Mouse (Mus musculus) ovary, postnatal 36 days (tissue): ENCODE results near the gene Tfdp2.
"Not testable (repeated sequence)": the region's sequence is repeated elsewhere in the genome, so short reads cannot be mapped to it uniquely, and the experiment has no call there.

ENCODE experiments used
- DNase-seq: peaks from one replicate; pipeline ENCODE4 v3.0.0; 2022; ENCODE audit warnings: low spot score, mixed read lengths

Tfdp2 gene

GRCm38 (mm10) chr9:96308816-96309215 is 112.7 kb downstream of the Tfdp2 start:
- no peak for DNase-seq

GRCm38 (mm10) chr9:96312074-96312473 is 116.0 kb downstream of the Tfdp2 start:
- DNase-seq: no peak

GRCm38 (mm10) chr9:96319333-96319732 is 123.3 kb downstream of the Tfdp2 start:
- DNase-seq: no peak

GRCm38 (mm10) chr9:96320551-96320980 is 124.5 kb downstream of the Tfdp2 start:
- no peak for DNase-seq

GRCm38 (mm10) chr9:96322411-96323152 is 126.5 kb downstream of the Tfdp2 start:
- DNase-seq: no peak

GRCm38 (mm10) chr9:96324502-96324901 is 128.4 kb downstream of the Tfdp2 start:
- no peak for DNase-seq

- DNase-seq: peak; percentile 58
These were observed 130.4 kb downstream of the Tfdp2 start for GRCm38 (mm10) chr9:96326496-96326923.

- DNase-seq: no peak
These were observed 132.2 kb downstream of the Tfdp2 start for GRCm38 (mm10) chr9:96328226-96328625.

GRCm38 (mm10) chr9:96331146-96331545 is 135.1 kb downstream of the Tfdp2 start:
- DNase-seq: no peak

GRCm38 (mm10) chr9:96345750-96346149 is 149.7 kb downstream of the Tfdp2 start:
- DNase-seq: no peak

GRCm38 (mm10) chr9:96348885-96349284 is 152.8 kb downstream of the Tfdp2 start:
- DNase-seq: no peak

GRCm38 (mm10) chr9:96350010-96350409 is 153.9 kb downstream of the Tfdp2 start:
- DNase-seq: no peak

GRCm38 (mm10) chr9:96350476-96350875 is 154.4 kb downstream of the Tfdp2 start:
- DNase-seq: no peak

- not testable (repeated sequence) for DNase-seq
These were observed 155.7 kb downstream of the Tfdp2 start for GRCm38 (mm10) chr9:96351771-96352170.

GRCm38 (mm10) chr9:96353121-96353769 is 157.2 kb downstream of the Tfdp2 start:
- no peak for DNase-seq

GRCm38 (mm10) chr9:96353799-96354198 is 157.7 kb downstream of the Tfdp2 start:
- DNase-seq: peak; percentile 61

GRCm38 (mm10) chr9:96360056-96360455 is 164.0 kb downstream of the Tfdp2 start:
- no peak for DNase-seq

GRCm38 (mm10) chr9:96363581-96364140 is 167.6 kb downstream of the Tfdp2 start:
- DNase-seq: peak; percentile 72

- peak; percentile 100 for DNase-seq
These were observed 168.2 kb downstream of the Tfdp2 start, which contains the start of gene Atp1b3 for GRCm38 (mm10) chr9:96364141-96364838. Gene Atp1b3 (minus strand): TSS chr9:96364442.

GRCm38 (mm10) chr9:96365271-96365872 is 169.3 kb downstream of the Tfdp2 start:
- DNase-seq: no peak

GRCm38 (mm10) chr9:96369654-96370384 is 173.7 kb downstream of the Tfdp2 start:
- no peak for DNase-seq
